8 mouse cellular contexts compared by ENCODE assay signal in genomic region chr3:127407868-127408574, GRCm38 (mm10).
DNase-seq lines count a peak whose midpoint lies in the region; ATAC-seq and TF ChIP-seq lines count a peak whose summit lies in the region.

No protein-coding gene starts in this region.

- intact Hi-C loops in gastrocnemius, postnatal 36 days (cut with DNase I), result no loop called here

- H3K27me3 ChIP-seq in cerebellum, adult 2 months (ENCODE audit: control insufficient read depth, insufficient read depth, low read length), result no peaks in the 10 kb centered on the region
- H3K27me3 ChIP-seq in lung, postnatal 0 days (replicated peaks; ENCODE audit: insufficient read depth, low read length), result no peaks in the 10 kb centered on the region
- peaks cover 15% of the 10 kb centered on the region; the same call in 1 of the 2 replicates for H3K27me3 ChIP-seq in liver, embryonic 12.5 days (replicated peaks)
- H3K27me3 ChIP-seq in small intestine, adult 2 months (ENCODE audit: control insufficient read depth, insufficient read depth, low read length), result no peaks in the 10 kb centered on the region

- peak overlapping the region; percentile 66 for H3K4me2 ChIP-seq in lung, postnatal 0 days (replicated peaks; ENCODE audit: low read depth, low read length)
- H3K4me2 ChIP-seq in liver, embryonic 12.5 days, result peak overlapping the region; percentile 62

- no peak for TF ChIP-seq CTCF in cerebellum, adult 2 months (IDR thresholded peaks at IDR 0.05; ENCODE audit: borderline replicate concordance, insufficient read depth, low read depth, low read length)
- no peak for TF ChIP-seq CTCF in lung, postnatal 0 days (IDR thresholded peaks at IDR 0.05)
- TF ChIP-seq CTCF in small intestine, adult 2 months (IDR thresholded peaks at IDR 0.05; ENCODE audit: extremely low read depth, insufficient read length, insufficient replicate concordance, low read depth, low read length), result no peak

- no peak for ATAC-seq in lung, postnatal 0 days
- ATAC-seq in liver, embryonic 12.5 days, result no peak

- no peak for TF ChIP-seq EP300 in lung, postnatal 0 days (IDR thresholded peaks at IDR 0.05)

- no peaks in the 10 kb centered on the region for H3K9me3 ChIP-seq in lung, postnatal 0 days (ENCODE audit: low read length)
- no peaks in the 10 kb centered on the region for H3K9me3 ChIP-seq in liver, embryonic 12.5 days (replicated peaks)

- H3K27ac ChIP-seq in cerebellum, adult 2 months (ENCODE audit: insufficient read depth, low read length), result peak overlapping the region; percentile 15; the same call in 1 of the 2 replicates
- no peak overlapping the region for H3K27ac ChIP-seq in lung, postnatal 0 days (ENCODE audit: low read length)
- no peak overlapping the region for H3K27ac ChIP-seq in liver, embryonic 12.5 days
- no peak overlapping the region for H3K27ac ChIP-seq in small intestine, adult 2 months (ENCODE audit: insufficient read depth, low read depth, low read length)

- peak overlapping the region; percentile 82 for H3K4me3 ChIP-seq in cerebellum, adult 2 months (replicated peaks; ENCODE audit: insufficient read depth, low read depth, low read length)
- peak overlapping the region; percentile 36; the same call in 1 of the 2 replicates for H3K4me3 ChIP-seq in lung, postnatal 0 days (ENCODE audit: low read depth, low read length)
- peak overlapping the region; percentile 43 for H3K4me3 ChIP-seq in liver, embryonic 12.5 days
- peak overlapping the region; percentile 56; the same call in 1 of the 2 replicates for H3K4me3 ChIP-seq in small intestine, adult 2 months (ENCODE audit: low read depth, low read length)

- no peaks in the 10 kb centered on the region for H3K36me3 ChIP-seq in lung, postnatal 0 days (ENCODE audit: insufficient read depth, low read length)
- H3K36me3 ChIP-seq in liver, embryonic 12.5 days, result no peaks in the 10 kb centered on the region
- no peaks in the 10 kb centered on the region for H3K36me3 ChIP-seq in small intestine, adult 2 months (ENCODE audit: control insufficient read depth, insufficient read depth, low read length)

- no peak overlapping the region for H3K9ac ChIP-seq in lung, postnatal 0 days (replicated peaks; ENCODE audit: low read depth)
- H3K9ac ChIP-seq in liver, embryonic 12.5 days, result no peak overlapping the region

- peak; percentile 15 to 23 for DNase-seq in cerebellum, adult 2 months
- DNase-seq in cerebellum, adult 11 months, result no peak
- no peak for DNase-seq in lung, postnatal 0 days (ENCODE audit: low spot score)
- no peak for DNase-seq in lung, postnatal 4 days
- DNase-seq in layer of hippocampus, adult 9-10 months (ENCODE audit: low spot score), result no peak
- no peak for DNase-seq in gastrocnemius, postnatal 36 days

- no peak for TF ChIP-seq POLR2A in cerebellum, adult 2 months (IDR thresholded peaks at IDR 0.05; ENCODE audit: borderline replicate concordance, insufficient read depth, low read length)
- no peak for TF ChIP-seq POLR2A in small intestine, adult 2 months (IDR thresholded peaks at IDR 0.05; ENCODE audit: low read depth, low read length)

- 2% methylated on average over 9 of the region's 9 CpGs for WGBS in cerebellum, adult 2 months
- WGBS in lung, postnatal 0 days, result 10% methylated on average over 9 of the region's 9 CpGs
- 25% methylated on average over 9 of the region's 9 CpGs for WGBS in liver, embryonic 12.5 days (ENCODE audit: insufficient replicate concordance)
- WGBS in small intestine, adult 2 months, result 15% methylated on average over 9 of the region's 9 CpGs

- H3K4me1 ChIP-seq in cerebellum, adult 2 months (ENCODE audit: control insufficient read depth, insufficient read depth, low read length), result peaks cover 9% of the 10 kb centered on the region
- peaks cover 8% of the 10 kb centered on the region; the same call in 1 of the 2 replicates for H3K4me1 ChIP-seq in lung, postnatal 0 days (ENCODE audit: insufficient read depth, low read depth, low read length)
- H3K4me1 ChIP-seq in liver, embryonic 12.5 days, result peaks cover 14% of the 10 kb centered on the region
- H3K4me1 ChIP-seq in small intestine, adult 2 months (ENCODE audit: control insufficient read depth, insufficient read depth, insufficient read length, low read length), result no peaks in the 10 kb centered on the region

Comparison
In these comparisons a context has a peak if more than half of its experiments do, and no peak if none do; other contexts are left out.
1. DNase-seq: peak in cerebellum, adult 2 months (2 of 2); none in cerebellum, adult 11 months (single experiment), lung, postnatal 0 days (single experiment), lung, postnatal 4 days (0 of 2), layer of hippocampus, adult 9-10 months (single experiment) and gastrocnemius, postnatal 36 days (0 of 2).
2. Peak in every context shown above with its lines, with median percentiles within 50 percentile points of each other: H3K4me3 ChIP-seq.